Mouse (Mus musculus) liver, embryonic 14.5 days (tissue): Measurements from ENCODE around the gene Rxfp4.
"Not testable (repeated sequence)": the region's sequence is repeated elsewhere in the genome, so short reads cannot be mapped to it uniquely, and the experiment has no call there.

Experiments
- CTCF ChIP-seq: IDR thresholded peaks from 2 replicates; pipeline ENCODE4 v1.5.1; 2016; ENCODE audit warnings: antibody characterized with exemption, low read depth, control low read depth
- EP300 ChIP-seq: IDR thresholded peaks from 2 replicates; pipeline ENCODE4 v1.6.1; 2016; ENCODE audit warnings: antibody characterized with exemption, low read depth

- TF ChIP-seq CTCF, EP300: not testable (repeated sequence)
Observed at GRCm38 (mm10) chr3:88605666-88606065, 47.3 kb downstream of the Rxfp4 start, which contains the start of gene Arhgef2.
